Mouse (Mus musculus) spleen, adult 2 months (tissue): ENCODE results near the gene Serac1. TPM values are rescaled to one million over a fixed set of nuclear protein-coding genes. Genes with fewer than 3 reads are reported as not detected.

Experiments
- DNase-seq, 2 experiments: peaks; one replicate each; pipeline versions ENCODE4 v3.0.0 to v3.0.0-alpha.2; 2012 to 2021; ENCODE audit warnings: low spot score in 2 of 2, low read depth in 1 of 2
- H3K27ac ChIP-seq: fragments of 200-500 bp; 2 replicates; pipeline ENCODE4 v1.5.1; 2012; ENCODE audit warnings: low read length, inconsistent platforms; ENCODE audit not compliant: insufficient read depth
- H3K27me3 ChIP-seq: fragments of 200-500 bp; 2 replicates; pipeline ENCODE4 v1.6.1; 2012; ENCODE audit warnings: mild to moderate bottlenecking, moderate library complexity, low read length, inconsistent platforms; ENCODE audit not compliant: control insufficient read depth, insufficient read depth
- H3K36me3 ChIP-seq: fragments of 200-500 bp; 2 replicates; pipeline ENCODE4 v1.6.1; 2012; ENCODE audit warnings: mild to moderate bottlenecking, low read length, inconsistent platforms; ENCODE audit not compliant: control insufficient read depth, insufficient read depth
- H3K4me1 ChIP-seq: fragments of 200-500 bp; 2 replicates; pipeline ENCODE4 v1.6.1; 2011; ENCODE audit warnings: inconsistent platforms; ENCODE audit not compliant: control insufficient read depth, insufficient read depth, insufficient read length
- H3K4me3 ChIP-seq: fragments of 200-500 bp; 2 replicates; pipeline ENCODE4 v1.5.1; 2011; ENCODE audit warnings: mild to moderate bottlenecking, inconsistent platforms; ENCODE audit not compliant: insufficient read depth, insufficient read length; ENCODE audit errors: extremely low read depth
- CTCF ChIP-seq: fragments of 200-500 bp; IDR thresholded peaks from 2 replicates; pipeline ENCODE4 v1.5.1; 2011; ENCODE audit warnings: mild to moderate bottlenecking, inconsistent platforms; ENCODE audit not compliant: insufficient read depth, insufficient read length, insufficient replicate concordance; ENCODE audit errors: extremely low read depth
- POLR2A ChIP-seq: fragments of 200-500 bp; IDR thresholded peaks from 2 replicates; pipeline ENCODE4 v1.6.1; 2011; ENCODE audit warnings: low read depth, low read length, inconsistent platforms
- WGBS: fragments of 180-500 bp; shearing (Covaris S2); methylation state at CpG from one replicate; pipeline ENCODE4 v1.1.7; 2018; 5-methylcytosine and 5-hydroxymethylcytosine counted together
- polyA plus RNA-seq: library from polyadenylated mRNA; depleted of rRNA; stranded (reverse); fragments of >200 nt; gene quantifications from 2 replicates; pipeline ENCODE4 v1.2.3, GENCODE M21; 2012

The Serac1 gene
- polyA plus RNA-seq, 1 experiment, result 1.8 TPM

- H3K4me1 ChIP-seq, result peaks cover 5% of the 10 kb centered on the region; the same call in 1 of the 2 replicates
- H3K27me3 ChIP-seq, result no peaks in the 10 kb centered on the region
- no peak overlapping the region for H3K4me3 ChIP-seq
- no peak overlapping the region for H3K27ac ChIP-seq
- no peaks in the 10 kb centered on the region for H3K36me3 ChIP-seq
- no peak for DNase-seq
- TF ChIP-seq CTCF (no peak), POLR2A (no peak)
- WGBS, result 76% methylated on average over 12 of the region's 12 CpGs
Observed at GRCm38 (mm10) chr17:6017268-6017667, 62.3 kb downstream of the Serac1 start.

GRCm38 (mm10) chr17:6016213-6016780 lies 63.2 kb downstream of the Serac1 start:
- DNase-seq, result no peak
- H3K4me3 ChIP-seq, result no peak overlapping the region
- 46% methylated on average over 7 of the region's 7 CpGs for WGBS
- peaks cover 5% of the 10 kb centered on the region; the same call in 1 of the 2 replicates for H3K4me1 ChIP-seq
- H3K27me3 ChIP-seq, result no peaks in the 10 kb centered on the region
- no peaks in the 10 kb centered on the region for H3K36me3 ChIP-seq
- TF ChIP-seq POLR2A, result no peak
- TF ChIP-seq CTCF, result no peak
- H3K27ac ChIP-seq, result no peak overlapping the region; the same call in 1 of the 2 replicates

- Histone ChIP-seq H3K4me3 (no peak overlapping the region), H3K36me3 (no peaks in the 10 kb centered on the region), H3K27ac (no peak overlapping the region), H3K27me3 (no peaks in the 10 kb centered on the region), H3K4me1 (peaks cover 5% of the 10 kb centered on the region; the same call in 1 of the 2 replicates)
- no peak for DNase-seq
- 53% methylated on average over 4 of the region's 4 CpGs for WGBS
- TF ChIP-seq POLR2A (no peak), CTCF (no peak)
Observed at GRCm38 (mm10) chr17:6014985-6015384, 64.6 kb downstream of the Serac1 start.

GRCm38 (mm10) chr17:6013079-6013478 lies 66.5 kb downstream of the Serac1 start:
- no peaks in the 10 kb centered on the region for H3K36me3 ChIP-seq
- peaks cover 9% of the 10 kb centered on the region; the same call in 1 of the 2 replicates for H3K4me1 ChIP-seq
- H3K4me3 ChIP-seq, result no peak overlapping the region
- DNase-seq, result no peak
- no peaks in the 10 kb centered on the region for H3K27me3 ChIP-seq
- whole genome bisulfite sequencing, result 82% methylated on average over 4 of the region's 4 CpGs
- no peak overlapping the region for H3K27ac ChIP-seq
- TF ChIP-seq CTCF (no peak), POLR2A (no peak)

GRCm38 (mm10) chr17:6009606-6010005 lies 69.9 kb downstream of the Serac1 start:
- Histone ChIP-seq H3K36me3 (no peaks in the 10 kb centered on the region), H3K27ac (no peak overlapping the region), H3K4me1 (peaks cover 27% of the 10 kb centered on the region; the same call in 1 of the 2 replicates), H3K4me3 (no peak overlapping the region), H3K27me3 (no peaks in the 10 kb centered on the region)
- WGBS, result 92% methylated on average over 4 of the region's 4 CpGs
- no peak for TF ChIP-seq POLR2A
- no peak for TF ChIP-seq CTCF
- no peak for DNase-seq

GRCm38 (mm10) chr17:6008590-6008989 lies 71.0 kb downstream of the Serac1 start:
- DNase-seq, result peak in 1 of 2 experiments; percentile 45
- Histone ChIP-seq H3K27me3 (no peaks in the 10 kb centered on the region), H3K4me1 (peaks cover 27% of the 10 kb centered on the region; the same call in 1 of the 2 replicates), H3K27ac (no peak overlapping the region), H3K4me3 (no peak overlapping the region), H3K36me3 (no peaks in the 10 kb centered on the region)
- WGBS, result 19% methylated on average over 11 of the region's 11 CpGs
- no peak for TF ChIP-seq POLR2A

GRCm38 (mm10) chr17:6007902-6008301 lies 71.6 kb downstream of the Serac1 start:
- H3K4me3 ChIP-seq, result peak overlapping the region; percentile 29; the same call in 1 of the 2 replicates
- peaks cover 27% of the 10 kb centered on the region; the same call in 1 of the 2 replicates for H3K4me1 ChIP-seq
- no peak overlapping the region for H3K27ac ChIP-seq
- 4% methylated on average over 9 of the region's 9 CpGs for WGBS
- TF ChIP-seq POLR2A (no peak), CTCF (no peak)
- H3K36me3 ChIP-seq, result no peaks in the 10 kb centered on the region
- DNase-seq, result peak; percentile 31 to 54
- H3K27me3 ChIP-seq, result no peaks in the 10 kb centered on the region
